Comparison of ENCODE assay signal across 12 mouse cellular contexts in the genomic region with DNA sequence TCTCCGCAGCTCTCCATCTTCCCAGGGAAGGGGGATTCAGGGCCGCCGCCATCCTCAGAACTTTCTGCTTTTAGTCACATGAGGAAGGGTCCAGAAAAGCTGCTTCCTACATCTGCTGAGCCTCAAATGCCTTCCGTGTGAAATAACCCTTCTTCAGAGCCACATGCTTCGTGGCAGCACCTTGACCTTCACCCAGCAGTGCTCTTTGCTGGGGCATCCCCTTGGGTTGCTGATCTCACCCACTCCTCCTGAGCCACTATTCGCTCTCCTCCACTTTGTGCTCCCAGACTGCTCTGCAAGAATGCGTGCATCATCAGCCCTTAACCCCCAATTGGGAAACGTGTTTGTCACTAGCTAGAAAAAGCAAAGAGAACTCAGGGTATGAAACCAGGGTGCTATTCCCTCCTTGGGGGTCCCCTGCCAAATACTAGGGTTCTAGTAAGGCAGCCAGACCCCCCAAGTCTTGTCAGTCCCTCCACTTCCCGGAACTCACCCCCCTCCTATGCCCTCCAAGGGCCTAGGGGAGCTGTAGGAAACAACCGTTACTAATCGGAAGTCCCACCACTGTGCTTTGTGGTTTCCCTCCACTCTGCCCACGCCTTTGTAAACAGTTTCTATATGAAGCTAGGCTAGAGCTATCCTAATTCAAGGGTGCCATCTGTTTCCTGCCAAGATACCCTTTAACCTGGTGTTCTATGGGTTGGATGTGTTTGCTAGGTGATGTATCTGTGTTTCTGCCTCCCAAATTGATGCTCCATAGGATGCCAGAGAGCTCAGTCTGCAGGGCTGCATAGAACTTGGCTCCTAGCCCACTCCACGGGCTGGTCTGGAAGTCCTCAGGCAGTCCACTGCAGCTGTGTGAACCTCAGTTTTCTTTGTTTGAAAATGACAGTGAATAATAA.
DNase-seq lines count a peak whose midpoint lies in the region; ATAC-seq lines count a peak whose summit lies in the region.
"Had no signal": no experiment of that assay in that cellular context is flagged by ENCODE, and none has a peak within 500 bp of the region (broad histone marks: within the 10 kb centered on the region; RNA-seq: fewer than 3 reads in every experiment).

No protein-coding gene starts in this region.

- no peaks in the 10 kb centered on the region for H3K27me3 ChIP-seq in embryonic facial prominence, embryonic 14.5 days (replicated peaks; ENCODE audit: control insufficient read depth, insufficient read depth, low read length)
- no peaks in the 10 kb centered on the region for H3K27me3 ChIP-seq in embryonic facial prominence, embryonic 10.5 days (replicated peaks; ENCODE audit: low read depth, poor library complexity, severe bottlenecking)
- H3K27me3 ChIP-seq: midbrain, embryonic 12.5 days had no signal

- H3K36me3 ChIP-seq in embryonic facial prominence, embryonic 14.5 days (ENCODE audit: control insufficient read depth, insufficient read depth, low read length), result no peaks in the 10 kb centered on the region
- no peaks in the 10 kb centered on the region for H3K36me3 ChIP-seq in embryonic facial prominence, embryonic 10.5 days (replicated peaks)
- H3K36me3 ChIP-seq: heart, embryonic 10.5 days; midbrain, embryonic 12.5 days had no signal

- 65% methylated on average over 13 of the region's 13 CpGs for WGBS in embryonic facial prominence, embryonic 14.5 days
- WGBS in embryonic facial prominence, embryonic 10.5 days, result 81% methylated on average over 13 of the region's 13 CpGs

- H3K4me3 ChIP-seq in embryonic facial prominence, embryonic 14.5 days (ENCODE audit: low read depth, low read length), result no peak overlapping the region
- H3K4me3 ChIP-seq in embryonic facial prominence, embryonic 10.5 days, result no peak overlapping the region
- H3K4me3 ChIP-seq: heart, embryonic 10.5 days; midbrain, embryonic 12.5 days had no signal

- DNase-seq in embryonic facial prominence, embryonic 14.5 days (ENCODE audit: low spot score), result peak; percentile 31
- DNase-seq in embryonic facial prominence, embryonic 10.5 days (ENCODE audit: low spot score), result no peak
- DNase-seq in spleen, adult 12 weeks (ENCODE audit: low spot score), result peak; percentile 7
- no peak for DNase-seq in spleen, postnatal 14 days (ENCODE audit: low spot score in 2 of 2)
- no peak for DNase-seq in layer of hippocampus, postnatal 25 days (ENCODE audit: extremely low spot score in 1 of 2, low spot score in 1 of 2)
- DNase-seq in left cerebral cortex, adult 9 months (ENCODE audit: low spot score in 2 of 2), result no peak
- DNase-seq in heart, adult 8-10 months (ENCODE audit: low spot score), result no peak
- DNase-seq: cerebellum, adult 9-11 months; retina, postnatal 1 day had no signal

- H3K9me3 ChIP-seq in embryonic facial prominence, embryonic 14.5 days (ENCODE audit: control insufficient read depth, low read length), result no peaks in the 10 kb centered on the region
- H3K9me3 ChIP-seq in embryonic facial prominence, embryonic 10.5 days, result no peaks in the 10 kb centered on the region
- H3K9me3 ChIP-seq: heart, embryonic 10.5 days; midbrain, embryonic 12.5 days had no signal

- H3K9ac ChIP-seq in embryonic facial prominence, embryonic 14.5 days (ENCODE audit: low read depth, low read length), result no peak overlapping the region
- H3K9ac ChIP-seq: midbrain, embryonic 12.5 days had no signal

- ATAC-seq in embryonic facial prominence, embryonic 14.5 days (ENCODE audit: low read depth), result no peak
- 0 out of 2 replicates have a peak, but pooled peaks have one; percentile 18 for ATAC-seq in monocyte, adult 5-6 weeks (replicated peaks; ENCODE audit: insufficient number of reproducible peaks, low FRiP score, low TSS enrichment, poor library complexity, severe bottlenecking)

- H3K4me1 ChIP-seq in embryonic facial prominence, embryonic 14.5 days (ENCODE audit: control insufficient read depth, insufficient read depth, low read length), result no peaks in the 10 kb centered on the region
- 0 out of 2 replicates have a peak, but pooled peaks cover 11% of the 10 kb centered on the region for H3K4me1 ChIP-seq in embryonic facial prominence, embryonic 10.5 days
- H3K4me1 ChIP-seq: midbrain, embryonic 12.5 days had no signal

- no peak overlapping the region for H3K27ac ChIP-seq in embryonic facial prominence, embryonic 14.5 days (replicated peaks; ENCODE audit: low read depth, low read length)
- H3K27ac ChIP-seq in embryonic facial prominence, embryonic 10.5 days (replicated peaks), result no peak overlapping the region
- H3K27ac ChIP-seq: heart, embryonic 10.5 days; midbrain, embryonic 12.5 days had no signal

- no peak overlapping the region for H3K4me2 ChIP-seq in embryonic facial prominence, embryonic 14.5 days (ENCODE audit: low read depth, low read length)
- H3K4me2 ChIP-seq: midbrain, embryonic 12.5 days had no signal

Comparison
In these comparisons a context has a peak if more than half of its experiments do, and no peak if none do; other contexts are left out.
1. DNase-seq: peak in embryonic facial prominence, embryonic 14.5 days (single experiment) and spleen, adult 12 weeks (single experiment); none in embryonic facial prominence, embryonic 10.5 days (single experiment), spleen, postnatal 14 days (0 of 2), layer of hippocampus, postnatal 25 days (0 of 2), left cerebral cortex, adult 9 months (0 of 2) and heart, adult 8-10 months (single experiment).